Mouse (Mus musculus): Measurements from ENCODE around the gene Dhx16.
"Not testable (repeated sequence)": the region's sequence is repeated elsewhere in the genome, so short reads cannot be mapped to it uniquely, and the experiment has no call there.

The Dhx16 gene

DNA sequence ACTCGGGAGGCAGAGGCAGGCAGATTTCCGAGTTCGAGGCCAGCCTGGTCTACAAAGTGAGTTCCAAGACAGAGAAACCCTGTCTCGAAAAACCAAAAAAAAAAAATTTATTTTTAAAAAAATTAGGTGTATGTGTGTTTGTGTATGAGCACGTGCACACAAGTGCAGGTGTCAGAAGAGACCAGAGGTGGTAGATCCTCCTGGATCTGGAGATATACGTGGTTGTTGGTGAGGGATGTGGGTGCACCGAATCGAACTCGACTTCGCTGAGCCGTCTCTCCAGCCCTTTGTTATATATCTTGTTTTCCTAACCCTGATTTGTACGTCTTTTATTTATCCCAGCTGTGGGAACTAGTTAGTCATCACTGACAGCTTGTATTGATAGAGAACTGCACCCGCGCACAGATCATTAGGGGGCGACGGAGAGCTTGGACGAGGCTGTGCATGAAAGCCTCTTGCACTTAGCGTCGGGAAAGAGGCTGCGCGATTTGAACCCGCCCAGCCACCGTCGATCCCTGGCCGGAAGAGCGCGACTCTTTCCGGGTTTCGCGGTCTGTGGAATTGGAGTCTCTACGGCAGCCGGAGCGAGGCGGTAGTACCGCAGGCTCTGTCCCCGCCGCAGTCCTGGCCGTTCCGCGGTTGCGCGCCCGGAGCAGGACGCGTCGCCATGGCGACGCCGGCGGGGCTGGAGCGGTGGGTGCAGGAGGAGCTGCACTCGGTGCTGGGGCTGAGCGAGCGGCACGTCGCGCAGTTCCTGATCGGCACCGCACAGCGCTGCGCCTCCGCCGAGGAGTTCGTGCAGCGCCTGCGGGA lies at the start of gene Dhx16:
Gene Dhx16, plus strand, starts transcription at position 575 of the 813 bp plus-strand sequence.
- DNase-seq (ENCODE audit: low read depth, low spot score) = peak; percentile 96

DNA sequence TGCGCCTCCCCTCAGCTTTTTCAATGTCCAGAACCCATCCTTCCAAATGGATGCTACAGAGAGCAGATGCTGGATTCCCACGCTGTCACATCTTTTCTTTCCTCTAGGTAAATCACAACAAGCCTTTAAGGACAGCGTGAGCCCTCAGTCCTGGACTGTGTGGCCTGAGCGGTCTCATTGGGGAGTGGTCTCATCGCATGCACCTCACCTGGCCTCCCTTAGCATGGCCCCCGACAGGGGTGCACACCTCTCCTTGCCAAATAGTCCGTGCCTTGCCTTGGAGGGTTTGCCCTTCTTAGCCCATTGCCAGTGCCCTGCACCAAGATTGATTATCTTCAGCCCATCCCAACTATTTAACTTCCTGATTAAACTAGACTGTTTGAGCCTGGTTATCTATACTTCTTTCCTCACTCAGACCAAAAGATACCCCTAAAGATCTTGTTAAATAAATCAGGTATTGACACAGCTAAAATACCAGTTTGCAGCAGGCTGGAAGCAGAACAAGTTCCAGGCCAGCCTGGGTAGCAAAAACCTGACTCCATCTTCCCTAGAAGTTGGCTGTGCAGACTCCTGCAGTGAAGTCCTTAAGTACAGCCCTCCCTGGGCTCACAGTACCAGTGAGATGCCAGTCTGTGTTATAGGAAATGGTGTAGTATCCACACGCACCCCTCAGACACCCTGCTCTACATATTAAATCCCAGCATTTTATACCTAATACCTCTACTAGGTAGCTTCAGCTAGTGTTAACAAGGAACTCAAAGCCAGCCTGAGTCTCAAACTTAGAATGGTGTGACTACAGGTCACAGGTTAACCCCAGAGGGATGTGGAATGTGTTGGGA lies 47.0 kb upstream of the Dhx16 start:
- DNase-seq (ENCODE audit: low read depth, low spot score) = no peak

DNA sequence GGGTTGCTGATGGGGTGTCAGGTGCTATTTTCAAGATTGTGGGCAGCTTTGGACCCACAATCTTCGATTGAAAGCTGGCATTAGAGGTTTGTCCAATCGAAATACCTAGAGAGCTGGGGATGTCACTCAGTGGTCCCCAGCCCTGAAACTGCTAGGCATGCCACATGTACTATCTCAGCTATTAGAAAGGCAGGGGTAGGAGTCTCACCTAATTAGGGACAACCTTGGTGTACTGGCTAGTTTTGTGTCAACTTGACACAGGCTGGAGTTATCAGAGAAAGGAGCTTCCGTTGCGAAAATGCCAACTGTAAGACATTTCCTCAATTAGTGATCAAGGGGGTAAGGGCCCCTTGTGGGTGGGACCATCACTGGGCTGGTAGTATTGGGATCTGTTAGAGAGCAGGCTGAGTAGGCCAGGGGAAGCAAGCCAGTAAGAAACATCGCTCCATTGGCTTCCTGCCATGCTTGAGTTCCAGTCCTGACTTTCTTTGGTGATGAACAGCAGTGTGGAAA lies 46.3 kb upstream of the Dhx16 start:
- DNase-seq (ENCODE audit: low read depth, low spot score) = no peak

DNA sequence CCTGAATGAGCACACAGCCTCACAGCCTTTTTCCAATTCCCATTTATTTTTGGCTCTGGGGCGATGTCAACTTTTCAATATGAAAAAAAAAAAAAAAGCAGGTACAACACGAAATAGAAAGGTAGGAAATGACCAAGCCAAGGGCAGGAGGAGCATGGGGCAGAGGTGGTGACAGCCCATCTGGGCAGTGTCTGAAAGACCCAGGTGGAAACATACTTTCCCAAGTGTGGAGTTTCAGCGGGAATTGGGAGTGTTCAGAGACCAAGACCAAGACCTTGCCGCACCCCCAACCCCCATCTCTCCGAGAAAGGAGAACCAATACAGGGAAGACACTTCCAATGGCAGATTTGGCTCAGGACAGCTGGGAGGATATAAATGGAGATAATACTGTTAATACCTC lies 45.7 kb upstream of the Dhx16 start:
- DNase-seq (ENCODE audit: low read depth, low spot score) = no peak

DNA sequence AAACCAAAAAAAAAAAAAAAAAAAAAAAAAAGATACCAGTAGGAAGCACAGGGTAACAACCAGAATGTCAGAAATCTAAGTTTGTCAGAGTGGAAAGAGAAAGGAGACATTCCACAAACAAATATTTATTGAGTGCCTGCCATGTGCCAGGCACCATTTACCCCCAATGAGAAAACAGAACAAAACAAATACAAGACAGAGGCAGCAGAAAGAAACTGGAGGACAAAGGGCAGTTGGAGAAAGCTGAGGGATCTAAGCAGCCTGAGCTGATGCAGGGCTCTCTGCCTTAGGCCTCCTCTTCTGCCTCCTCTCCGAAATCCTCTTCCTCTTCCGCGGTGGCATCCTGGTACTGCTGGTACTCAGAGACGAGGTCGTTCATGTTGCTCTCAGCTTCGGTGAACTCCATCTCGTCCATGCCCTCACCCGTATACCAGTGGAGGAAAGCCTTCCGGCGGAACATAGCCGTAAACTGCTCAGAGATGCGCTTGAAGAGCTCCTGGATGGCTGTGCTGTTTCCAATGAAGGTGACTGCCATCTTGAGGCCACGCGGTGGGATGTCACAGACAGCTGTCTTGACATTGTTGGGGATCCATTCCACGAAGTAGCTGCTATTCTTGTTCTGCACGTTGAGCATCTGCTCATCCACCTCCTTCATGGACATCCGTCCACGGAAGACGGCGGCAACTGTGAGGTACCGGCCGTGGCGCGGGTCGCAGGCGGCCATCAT lies 44.8 kb upstream of the Dhx16 start:
- DNase-seq (ENCODE audit: low read depth, low spot score) = no peak

DNA sequence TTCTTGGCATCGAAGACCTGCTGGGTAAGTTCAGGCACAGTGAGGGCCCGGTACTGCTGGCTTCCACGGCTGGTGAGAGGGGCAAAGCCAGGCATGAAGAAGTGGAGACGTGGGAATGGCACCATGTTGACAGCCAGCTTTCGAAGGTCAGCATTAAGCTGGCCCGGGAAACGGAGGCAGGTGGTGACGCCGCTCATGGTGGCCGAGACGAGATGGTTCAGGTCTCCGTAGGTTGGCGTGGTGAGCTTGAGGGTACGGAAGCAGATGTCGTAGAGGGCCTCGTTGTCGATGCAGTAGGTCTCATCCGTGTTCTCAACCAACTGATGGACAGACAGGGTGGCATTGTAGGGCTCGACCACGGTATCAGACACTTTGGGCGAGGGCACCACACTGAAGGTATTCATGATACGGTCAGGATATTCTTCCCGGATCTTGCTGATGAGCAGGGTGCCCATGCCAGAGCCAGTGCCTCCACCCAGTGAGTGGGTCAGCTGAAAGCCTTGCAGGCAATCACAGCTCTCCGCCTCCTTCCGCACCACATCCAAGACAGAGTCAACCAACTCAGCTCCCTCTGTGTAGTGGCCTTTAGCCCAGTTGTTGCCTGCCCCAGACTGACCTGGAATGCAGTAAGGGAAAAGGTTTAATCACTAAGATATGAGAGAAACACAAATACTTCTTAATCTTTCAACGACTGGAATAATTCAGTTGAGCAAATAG lies 44.0 kb upstream of the Dhx16 start:
- DNase-seq (ENCODE audit: low read depth, low spot score) = no peak

DNA sequence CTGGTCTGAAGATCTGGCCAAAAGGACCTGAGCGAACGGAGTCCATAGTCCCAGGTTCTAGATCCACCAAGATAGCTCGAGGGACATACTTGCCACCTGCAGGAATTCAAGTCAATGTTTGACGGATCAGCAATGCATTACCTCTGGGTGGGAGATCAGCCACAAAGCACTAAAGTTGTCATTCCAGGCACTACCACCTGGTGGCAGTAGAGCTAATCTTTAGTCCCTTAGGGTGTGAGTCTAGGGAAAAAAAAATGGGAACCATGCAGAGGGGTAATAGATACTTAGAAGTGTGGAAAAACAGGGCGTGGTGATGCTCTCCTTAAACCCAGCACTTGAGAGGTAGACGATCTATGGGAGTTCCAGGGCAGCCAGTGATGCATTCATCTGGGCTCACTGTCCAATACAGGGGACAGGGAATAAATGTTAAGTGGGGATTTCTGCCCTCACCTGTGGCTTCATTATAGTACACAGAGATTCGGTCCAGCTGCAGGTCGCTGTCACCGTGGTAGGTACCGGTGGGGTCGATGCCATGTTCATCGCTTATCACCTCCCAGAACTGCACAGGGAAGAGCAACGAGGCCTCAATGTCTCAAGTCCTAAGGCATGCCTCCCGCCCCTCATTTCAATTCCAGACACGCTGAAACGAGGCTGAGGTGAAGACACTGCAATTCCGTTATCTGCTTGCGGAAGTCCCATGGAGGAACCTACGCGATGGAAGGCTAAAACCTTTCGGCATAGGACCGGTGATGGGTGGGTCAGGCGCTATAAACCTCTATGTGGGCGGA lies 43.2 kb upstream of the Dhx16 start:
- DNase-seq (ENCODE audit: low read depth, low spot score) = peak; percentile 90

DNA sequence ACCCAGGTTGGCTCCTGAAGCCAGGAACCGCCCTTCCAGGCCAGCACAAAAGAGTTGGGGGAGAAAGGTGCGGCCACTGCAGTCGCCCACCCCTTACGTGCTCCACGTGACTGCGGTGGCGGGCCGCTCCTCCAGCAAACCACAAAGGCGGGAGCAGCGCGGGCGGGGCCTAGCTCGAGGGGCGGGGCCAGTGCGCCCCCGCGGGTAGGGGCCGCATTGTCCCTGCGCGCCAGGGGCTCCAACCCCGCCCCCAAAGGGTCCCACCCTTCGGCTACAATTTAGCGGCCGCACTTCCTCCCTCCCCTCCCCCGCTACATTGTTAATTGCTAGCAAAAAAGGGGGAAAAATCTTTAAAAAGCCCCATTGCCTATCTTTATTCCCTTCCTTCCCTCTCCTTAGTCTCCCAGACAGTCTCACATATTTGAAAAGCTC lies 42.6 kb upstream of the Dhx16 start:
- DNase-seq (ENCODE audit: low read depth, low spot score) = peak; percentile 94

DNA sequence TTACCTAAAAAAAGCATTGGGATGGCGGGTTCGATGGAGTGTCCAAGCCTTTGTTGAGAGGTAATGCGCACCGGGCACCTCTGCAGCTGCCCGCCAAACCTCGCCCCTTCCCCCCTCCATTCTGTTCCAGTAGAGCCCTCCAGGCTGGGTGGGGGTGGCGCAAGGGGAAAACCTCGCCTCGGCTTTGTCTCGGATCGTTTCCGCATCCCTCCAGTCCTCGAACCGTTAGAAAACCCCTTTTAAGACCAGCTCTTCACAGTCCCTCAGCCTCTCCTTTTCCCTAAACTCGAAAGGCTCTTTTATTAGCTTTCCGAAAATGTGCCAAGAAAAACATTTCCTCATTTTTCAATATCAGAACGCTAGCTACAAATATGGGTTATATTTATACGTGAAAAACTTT lies 42.1 kb upstream of the Dhx16 start:
- peak; percentile 81 for DNase-seq (ENCODE audit: low read depth, low spot score)

DNA sequence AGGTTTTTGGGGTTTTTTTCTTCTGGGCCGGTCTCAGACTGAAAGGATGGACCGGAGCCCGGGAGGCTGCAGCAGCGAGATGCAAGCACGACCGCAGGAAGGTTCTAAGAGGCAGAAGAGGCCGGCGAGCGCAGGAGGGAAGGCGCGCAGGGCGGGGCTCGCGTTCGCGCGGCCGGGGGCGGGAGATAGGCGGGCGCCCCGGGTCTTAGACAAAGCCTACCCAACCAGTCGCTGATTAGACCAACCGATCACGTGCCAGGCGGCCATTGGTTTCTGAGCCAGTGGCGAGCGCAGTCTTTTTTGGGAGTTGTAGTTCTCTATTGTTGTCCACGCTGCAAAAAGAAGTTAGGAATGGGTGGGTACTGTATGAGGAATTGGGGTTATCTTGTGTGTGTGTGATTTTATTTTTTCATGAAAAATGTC lies 41.5 kb upstream of the Dhx16 start, which contains the start of gene Tubb5:
Gene Tubb5, minus strand, starts transcription at position 185 of the 423 bp plus-strand sequence.
- DNase-seq (ENCODE audit: low read depth, low spot score) = peak; percentile 96

DNA sequence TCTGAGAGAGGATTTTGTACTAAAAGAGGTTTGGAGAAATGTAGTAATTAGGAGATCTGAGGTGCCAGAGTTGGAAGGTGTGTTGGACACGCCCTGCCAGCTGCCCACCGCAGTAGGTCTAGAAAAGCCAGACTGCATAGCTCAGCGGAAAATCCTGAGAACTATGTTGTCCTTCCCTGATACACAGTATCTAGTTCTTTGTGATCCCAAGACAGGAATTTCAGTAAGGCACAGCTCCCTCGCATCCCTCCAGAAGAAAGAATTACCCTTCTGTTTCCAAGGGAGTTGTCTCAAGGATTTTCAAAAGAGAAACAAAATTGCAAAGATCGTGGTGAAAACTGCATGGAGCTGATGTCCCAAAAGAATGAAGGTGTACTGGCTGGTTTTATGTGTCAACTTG lies 41.0 kb upstream of the Dhx16 start:
- DNase-seq (ENCODE audit: low read depth, low spot score) = no peak

DNA sequence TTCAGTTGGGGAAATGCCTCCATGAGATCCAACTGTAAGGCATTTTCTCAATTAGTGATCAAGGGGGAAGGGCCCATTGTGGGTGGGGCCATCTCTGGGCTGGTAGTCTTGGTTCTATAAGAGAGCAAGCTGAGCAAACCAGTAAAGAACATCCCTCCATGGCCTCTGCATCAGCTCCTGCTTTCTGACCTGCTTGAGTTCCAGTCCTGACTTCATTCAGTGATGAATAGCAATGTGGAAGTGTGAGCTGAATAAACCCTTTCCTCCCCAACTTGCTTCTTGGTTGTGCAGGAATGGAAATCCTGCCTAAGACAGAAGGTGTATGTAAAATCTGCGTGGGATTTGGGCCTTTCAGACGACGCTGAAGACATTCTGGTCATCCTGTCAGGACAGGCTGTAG lies 40.6 kb upstream of the Dhx16 start:
- DNase-seq (ENCODE audit: low read depth, low spot score) = not testable (repeated sequence)

DNA sequence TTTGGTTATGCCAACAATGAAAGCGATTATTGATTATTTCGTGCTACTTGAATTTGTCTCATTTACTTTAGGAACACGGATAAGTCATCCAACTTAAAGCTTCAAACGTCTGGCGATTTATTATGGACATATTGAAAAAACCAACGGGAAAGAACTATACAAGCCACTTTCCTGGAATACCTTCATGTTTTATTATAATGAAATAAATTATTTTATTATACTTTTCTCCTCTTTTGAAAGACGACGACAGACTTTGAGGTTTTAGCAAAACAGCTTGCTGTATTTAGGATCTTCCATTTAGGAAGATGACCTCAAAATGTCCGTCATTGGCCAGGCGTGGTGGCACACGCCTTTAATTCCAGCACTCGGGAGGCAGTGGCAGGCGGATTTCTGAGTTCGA lies 39.1 kb upstream of the Dhx16 start:
- no peak for DNase-seq (ENCODE audit: low read depth, low spot score)

DNA sequence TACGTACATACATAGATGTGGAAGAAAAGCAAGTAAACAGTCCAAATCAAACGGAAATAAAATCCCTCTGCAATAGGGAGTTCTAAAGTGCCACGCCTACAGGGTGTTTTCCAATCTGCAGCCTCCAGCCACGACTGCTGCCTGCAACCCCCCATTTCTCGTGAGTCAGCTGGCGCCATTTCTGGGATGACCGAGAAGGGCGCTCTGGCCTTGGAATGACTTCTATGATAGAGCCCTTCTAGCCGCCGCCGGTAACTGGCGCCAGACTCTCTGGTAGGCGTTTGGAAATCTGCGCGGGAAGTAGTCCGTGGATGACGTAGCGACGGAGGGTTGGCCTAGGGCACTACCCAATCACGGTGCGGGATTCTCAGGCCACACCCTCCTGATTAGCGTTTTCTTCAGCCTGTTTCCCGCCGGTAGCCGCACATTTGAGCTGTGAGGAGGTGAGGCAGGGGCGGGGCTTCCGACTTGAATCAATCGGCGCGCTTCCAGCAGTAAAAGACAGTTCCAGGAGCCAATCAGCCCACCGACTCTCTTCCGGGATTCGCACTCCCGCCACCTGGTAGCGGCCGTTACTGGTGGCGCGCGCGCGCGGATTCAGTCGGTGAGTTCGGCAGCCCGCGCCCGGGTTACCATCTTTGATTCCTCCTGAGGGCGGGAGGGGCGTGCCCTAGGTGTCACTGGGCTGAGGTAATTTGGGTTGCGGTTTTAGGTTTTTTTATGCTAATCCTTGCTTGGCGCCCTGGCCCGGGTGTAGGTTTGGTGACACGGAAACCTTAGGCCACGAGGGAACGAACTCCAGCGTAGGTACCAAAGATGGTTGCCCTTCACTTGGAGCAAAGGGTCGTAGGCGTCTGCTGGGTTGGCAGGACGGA lies 38.3 kb upstream of the Dhx16 start, which contains the start of gene Mdc1:
Gene Mdc1, plus strand, starts transcription at position 440 of the 875 bp plus-strand sequence.
- peak; percentile 100 for DNase-seq (ENCODE audit: low read depth, low spot score)

DNA sequence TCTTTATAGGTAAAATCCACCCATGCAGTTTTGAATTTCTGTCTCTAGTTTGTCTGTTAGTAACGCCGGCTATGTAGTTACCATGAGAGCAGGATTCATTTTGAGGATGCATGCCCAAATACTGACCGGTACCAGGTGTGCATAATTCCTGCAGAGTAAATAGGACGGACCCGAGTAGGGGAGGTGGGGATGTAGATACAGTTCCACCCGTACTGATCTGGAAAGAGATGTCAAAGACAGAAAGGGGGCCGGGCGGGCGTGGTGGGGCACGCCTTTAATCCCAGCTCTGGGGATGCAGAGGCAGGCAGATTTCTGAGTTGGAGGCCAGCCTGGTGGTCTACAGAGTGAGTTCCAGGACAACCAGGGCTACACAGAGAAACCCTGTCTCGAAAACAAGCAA lies 37.6 kb upstream of the Dhx16 start:
- DNase-seq (ENCODE audit: low read depth, low spot score) = no peak

DNA sequence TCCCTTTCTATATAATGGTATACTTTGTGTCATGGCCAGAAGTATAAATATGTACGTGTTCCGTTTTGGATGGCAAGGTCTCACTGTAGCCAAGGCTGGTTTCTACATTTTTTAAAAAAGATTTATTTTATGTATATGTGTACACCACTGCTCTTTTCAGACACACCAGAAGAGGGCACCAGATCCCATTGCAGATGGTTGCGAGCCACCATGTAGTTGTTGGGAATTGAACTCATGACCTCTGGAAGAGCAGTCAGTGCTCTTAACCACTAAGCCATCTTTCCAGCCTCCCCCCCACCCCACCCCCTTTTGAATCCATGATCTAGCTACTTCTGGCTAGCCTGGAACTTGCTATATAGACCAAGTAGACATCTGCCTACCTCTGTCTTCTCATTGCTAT lies 36.1 kb upstream of the Dhx16 start:
- DNase-seq (ENCODE audit: low read depth, low spot score) = no peak

DNA sequence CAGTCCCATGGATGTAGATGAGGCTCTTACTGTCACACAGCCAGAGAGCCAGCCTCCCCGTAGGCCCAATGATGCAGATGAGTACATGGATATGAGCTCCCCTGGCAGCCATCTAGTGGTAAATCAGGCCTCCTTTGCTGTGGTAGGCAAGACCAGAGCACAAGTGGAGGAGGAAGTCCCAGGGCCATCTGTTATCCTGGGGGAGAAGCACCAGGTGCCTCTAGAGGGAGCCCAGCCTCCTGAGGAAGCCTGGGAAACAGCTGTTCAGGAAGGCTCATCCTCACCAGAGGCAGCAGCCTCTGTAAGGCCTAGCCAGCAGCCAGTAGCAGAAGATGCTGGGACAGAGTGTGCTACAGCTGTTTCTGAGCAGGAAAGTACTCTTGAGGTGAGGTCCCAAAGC lies 31.5 kb upstream of the Dhx16 start:
- no peak for DNase-seq (ENCODE audit: low read depth, low spot score)

DNA sequence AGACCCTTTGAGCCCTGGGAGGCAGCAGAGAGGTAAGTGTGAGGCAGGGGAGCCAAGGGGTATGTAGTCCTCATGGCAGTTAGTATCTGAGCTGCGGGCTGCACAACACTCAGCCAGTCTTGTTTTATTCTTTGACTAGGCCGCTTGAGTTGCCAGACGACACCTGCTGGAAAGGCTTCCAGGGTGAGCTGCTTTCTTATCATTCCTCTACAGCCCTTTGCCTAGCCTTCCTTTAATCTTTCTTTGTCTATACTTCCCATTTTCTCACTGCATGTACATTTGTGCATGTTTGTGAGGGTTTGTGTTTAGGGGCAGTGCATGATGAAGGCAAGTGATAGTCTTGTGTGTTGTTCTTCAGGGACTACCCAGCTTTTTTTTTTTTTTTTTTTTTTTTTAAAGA lies 28.6 kb upstream of the Dhx16 start:
- DNase-seq (ENCODE audit: low read depth, low spot score) = no peak

DNA sequence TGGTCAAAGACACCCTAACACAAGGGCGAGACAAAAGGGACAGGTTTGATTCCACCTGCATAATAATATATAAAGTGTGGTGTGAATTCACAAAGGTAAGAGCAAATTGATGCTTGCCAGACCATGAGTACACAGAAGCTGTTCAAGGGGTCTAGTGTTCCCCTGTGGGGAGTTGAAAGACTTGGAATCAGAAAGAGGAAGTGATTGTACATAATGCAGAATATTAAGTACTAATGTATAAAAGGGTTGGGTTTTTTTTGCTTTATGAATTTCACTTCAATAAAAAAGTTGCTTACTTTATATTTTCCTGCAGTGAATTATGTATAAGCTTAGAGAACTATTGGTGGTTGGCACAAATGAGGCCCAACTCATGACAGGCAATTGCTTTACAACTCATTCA lies 20.2 kb upstream of the Dhx16 start:
- no peak for DNase-seq (ENCODE audit: low read depth, low spot score)

Measured in mesoderm, embryonic 11.5 days (tissue).